Mouse (Mus musculus): ENCODE measurements around the gene Tgif1. TPM values are rescaled to one million over a fixed set of nuclear protein-coding genes. Genes with fewer than 3 reads are reported as not detected.
"Not testable (repeated sequence)": the region's sequence is repeated elsewhere in the genome, so short reads cannot be mapped to it uniquely, and the experiment has no call there.

The Tgif1 gene
- polyA plus RNA-seq, 1 experiment from 2014 or later = 24.5 TPM

GRCm38 (mm10) chr17:70827463-70828179 is 25.7 kb downstream of the Tgif1 start:
- H3K9me3 ChIP-seq (ENCODE audit: control insufficient read depth); H3K36me3 ChIP-seq (ENCODE audit: control insufficient read depth, insufficient read depth); H3K27ac ChIP-seq (ENCODE audit: low read depth, low read length); H3K4me3 ChIP-seq (ENCODE audit: low read depth, low read length); H3K4me1 ChIP-seq (replicated peaks; ENCODE audit: control insufficient read depth, insufficient read depth, low read length); H3K9ac ChIP-seq (ENCODE audit: low read depth, low read length); H3K4me2 ChIP-seq (replicated peaks; ENCODE audit: low read depth); H3K27me3 ChIP-seq (replicated peaks; ENCODE audit: control insufficient read depth, insufficient read depth, low read length); ATAC-seq: not testable (repeated sequence)
- 73% methylated on average over 11 of the region's 11 CpGs for WGBS
- 0 out of 2 replicates have a peak, but pooled peaks have one; percentile 11 for TF ChIP-seq CTCF (IDR thresholded peaks at IDR 0.05; ENCODE audit: low read depth)

GRCm38 (mm10) chr17:70826227-70826626 is 27.1 kb downstream of the Tgif1 start:
- 83% methylated on average over 12 of the region's 12 CpGs for WGBS
- ATAC-seq = no peak

GRCm38 (mm10) chr17:70823083-70823482 is 30.3 kb downstream of the Tgif1 start:
- no peaks in the 10 kb centered on the region for H3K36me3 ChIP-seq (ENCODE audit: control insufficient read depth, insufficient read depth)
- H3K9ac ChIP-seq (ENCODE audit: low read depth, low read length) = no peak overlapping the region
- H3K4me3 ChIP-seq (ENCODE audit: low read depth, low read length) = peak overlapping the region; percentile 26
- H3K27ac ChIP-seq (ENCODE audit: low read depth, low read length) = no peak overlapping the region
- H3K4me1 ChIP-seq (replicated peaks; ENCODE audit: control insufficient read depth, insufficient read depth, low read length) = no peaks in the 10 kb centered on the region
- no peak for TF ChIP-seq CTCF (IDR thresholded peaks at IDR 0.05; ENCODE audit: low read depth)
- peaks cover 11% of the 10 kb centered on the region for H3K27me3 ChIP-seq (replicated peaks; ENCODE audit: control insufficient read depth, insufficient read depth, low read length)
- WGBS = 35% methylated on average over 8 of the region's 8 CpGs
- ATAC-seq = no peak
- no peaks in the 10 kb centered on the region for H3K9me3 ChIP-seq (ENCODE audit: control insufficient read depth)
- H3K4me2 ChIP-seq (replicated peaks; ENCODE audit: low read depth) = peak overlapping the region; percentile 63

More at GRCm38 (mm10) chr17:70826227-70826626, 27.1 kb downstream of the Tgif1 start:
- H3K4me1 ChIP-seq (replicated peaks; ENCODE audit: control insufficient read depth, insufficient read depth, low read length) = 0 out of 2 replicates have a peak, but pooled peaks cover 3% of the 10 kb centered on the region
- H3K27ac ChIP-seq (ENCODE audit: low read depth, low read length) = no peak overlapping the region
- no peak overlapping the region for H3K9ac ChIP-seq (ENCODE audit: low read depth, low read length)
- H3K9me3 ChIP-seq (ENCODE audit: control insufficient read depth) = no peaks in the 10 kb centered on the region
- no peaks in the 10 kb centered on the region for H3K36me3 ChIP-seq (ENCODE audit: control insufficient read depth, insufficient read depth)
- H3K4me3 ChIP-seq (ENCODE audit: low read depth, low read length) = no peak overlapping the region
- TF ChIP-seq CTCF (IDR thresholded peaks at IDR 0.05; ENCODE audit: low read depth) = no peak
- no peaks in the 10 kb centered on the region for H3K27me3 ChIP-seq (replicated peaks; ENCODE audit: control insufficient read depth, insufficient read depth, low read length)
- no peak overlapping the region for H3K4me2 ChIP-seq (replicated peaks; ENCODE audit: low read depth)

GRCm38 (mm10) chr17:70817862-70818451 is 35.4 kb downstream of the Tgif1 start:
- Histone ChIP-seq H3K27me3 (replicated peaks; ENCODE audit: control insufficient read depth, insufficient read depth, low read length) (peaks cover 24% of the 10 kb centered on the region), H3K27ac (ENCODE audit: low read depth, low read length) (no peak overlapping the region), H3K9me3 (ENCODE audit: control insufficient read depth) (no peaks in the 10 kb centered on the region), H3K4me3 (ENCODE audit: low read depth, low read length) (peak overlapping the region; percentile 49), H3K36me3 (ENCODE audit: control insufficient read depth, insufficient read depth) (no peaks in the 10 kb centered on the region), H3K9ac (ENCODE audit: low read depth, low read length) (peak overlapping the region; percentile 34; the same call in 1 of the 2 replicates), H3K4me1 (replicated peaks; ENCODE audit: control insufficient read depth, insufficient read depth, low read length) (no peaks in the 10 kb centered on the region), H3K4me2 (replicated peaks; ENCODE audit: low read depth) (peak overlapping the region; percentile 89)
- ATAC-seq = 0 out of 2 replicates have a peak, but pooled peaks have one; percentile 25
- WGBS = 7% methylated on average over 43 of the region's 51 CpGs
- no peak for TF ChIP-seq CTCF (IDR thresholded peaks at IDR 0.05; ENCODE audit: low read depth)

GRCm38 (mm10) chr17:70815001-70815400 is 38.3 kb downstream of the Tgif1 start:
- no peaks in the 10 kb centered on the region for H3K9me3 ChIP-seq (ENCODE audit: control insufficient read depth)
- no peak overlapping the region for H3K4me3 ChIP-seq (ENCODE audit: low read depth, low read length)
- no peak for TF ChIP-seq CTCF (IDR thresholded peaks at IDR 0.05; ENCODE audit: low read depth)
- no peak overlapping the region for H3K27ac ChIP-seq (ENCODE audit: low read depth, low read length)
- H3K36me3 ChIP-seq (ENCODE audit: control insufficient read depth, insufficient read depth) = no peaks in the 10 kb centered on the region
- H3K4me1 ChIP-seq (replicated peaks; ENCODE audit: control insufficient read depth, insufficient read depth, low read length) = no peaks in the 10 kb centered on the region
- 85% methylated on average over 8 of the region's 8 CpGs for WGBS
- H3K9ac ChIP-seq (ENCODE audit: low read depth, low read length) = no peak overlapping the region
- H3K4me2 ChIP-seq (replicated peaks; ENCODE audit: low read depth) = no peak overlapping the region
- H3K27me3 ChIP-seq (replicated peaks; ENCODE audit: control insufficient read depth, insufficient read depth, low read length) = peaks cover 24% of the 10 kb centered on the region
- ATAC-seq = no peak

- TF ChIP-seq CTCF (IDR thresholded peaks at IDR 0.05; ENCODE audit: low read depth) = no peak
- Histone ChIP-seq H3K27ac (ENCODE audit: low read depth, low read length) (no peak overlapping the region), H3K4me3 (ENCODE audit: low read depth, low read length) (no peak overlapping the region), H3K27me3 (replicated peaks; ENCODE audit: control insufficient read depth, insufficient read depth, low read length) (no peaks in the 10 kb centered on the region), H3K4me1 (replicated peaks; ENCODE audit: control insufficient read depth, insufficient read depth, low read length) (no peaks in the 10 kb centered on the region), H3K4me2 (replicated peaks; ENCODE audit: low read depth) (no peak overlapping the region), H3K9ac (ENCODE audit: low read depth, low read length) (no peak overlapping the region), H3K36me3 (ENCODE audit: control insufficient read depth, insufficient read depth) (no peaks in the 10 kb centered on the region), H3K9me3 (ENCODE audit: control insufficient read depth) (no peaks in the 10 kb centered on the region)
- 84% methylated on average over 5 of the region's 5 CpGs for WGBS
- no peak for ATAC-seq
These were observed 42.6 kb downstream of the Tgif1 start for GRCm38 (mm10) chr17:70810795-70811194.

Data from intestine, postnatal 0 days (tissue).